Mouse (Mus musculus) embryonic facial prominence, embryonic 14.5 days (tissue): ENCODE results near the gene Kcnc4. TPM values are rescaled to one million over a fixed set of nuclear protein-coding genes. Genes with fewer than 3 reads are reported as not detected.

Experiments used
- ATAC-seq: fragments of 200-750 bp; cut with Nextera tagmentation; 2 replicates; pipeline ENCODE4 v1.8.0; 2017; ENCODE audit warnings: low read depth, moderate number of reproducible peaks, moderate TSS enrichment
- DNase-seq: peaks from one replicate; pipeline ENCODE4 v3.0.0-alpha.2; 2015; ENCODE audit warnings: low spot score
- H3K27ac ChIP-seq: fragments of 300-500 bp; sonication (generic); replicated peaks from 2 replicates; pipeline ENCODE4 v1.5.1; 2014; ENCODE audit warnings: low read depth, mild to moderate bottlenecking, low read length, moderate library complexity
- H3K27me3 ChIP-seq: fragments of 300-500 bp; sonication (generic); replicated peaks from 2 replicates; pipeline ENCODE4 v1.6.1; 2014; ENCODE audit warnings: low read length; ENCODE audit not compliant: control insufficient read depth, insufficient read depth
- H3K36me3 ChIP-seq: fragments of 300-500 bp; sonication (generic); 2 replicates; pipeline ENCODE4 v1.6.1; 2014; ENCODE audit warnings: low read length, mixed read lengths; ENCODE audit not compliant: control insufficient read depth, insufficient read depth
- H3K4me1 ChIP-seq: fragments of 300-500 bp; sonication (generic); 2 replicates; pipeline ENCODE4 v1.6.1; 2014; ENCODE audit warnings: antibody characterized with exemption, low read length; ENCODE audit not compliant: control insufficient read depth, insufficient read depth
- H3K4me2 ChIP-seq: fragments of 300-500 bp; sonication (generic); 2 replicates; pipeline ENCODE4 v1.6.1; 2014; ENCODE audit warnings: low read depth, mild to moderate bottlenecking, low read length, moderate library complexity, mixed read lengths
- H3K4me3 ChIP-seq: fragments of 300-500 bp; sonication (generic); 2 replicates; pipeline ENCODE4 v1.5.1; 2014; ENCODE audit warnings: low read depth, mild to moderate bottlenecking, low read length
- H3K9ac ChIP-seq: fragments of 300-500 bp; sonication (generic); 2 replicates; pipeline ENCODE4 v1.6.1; 2014; ENCODE audit warnings: low read depth, mild to moderate bottlenecking, low read length, moderate library complexity, mixed read lengths
- H3K9me3 ChIP-seq: fragments of 300-500 bp; sonication (generic); 2 replicates; pipeline ENCODE4 v1.6.1; 2016; ENCODE audit warnings: low read length; ENCODE audit not compliant: control insufficient read depth
- WGBS: fragments of 180-500 bp; shearing (Covaris S2); extraction: QIAGEN DNeasy Blood & Tissue Kit; methylation state at CpG from one replicate; pipeline ENCODE4 v1.1.7; 2014; 5-methylcytosine and 5-hydroxymethylcytosine counted together
- polyA plus RNA-seq: library from polyadenylated mRNA; unstranded; fragments of >200 nt; fragmentation: Nextera tagmentation; extraction: Ambion mirVana; gene quantifications from 2 replicates; pipeline ENCODE4 v1.2.1, GENCODE M21; 2014

Gene Kcnc4
- polyA plus RNA-seq: 0.94 and 1.3 TPM in 2 replicates

DNA sequence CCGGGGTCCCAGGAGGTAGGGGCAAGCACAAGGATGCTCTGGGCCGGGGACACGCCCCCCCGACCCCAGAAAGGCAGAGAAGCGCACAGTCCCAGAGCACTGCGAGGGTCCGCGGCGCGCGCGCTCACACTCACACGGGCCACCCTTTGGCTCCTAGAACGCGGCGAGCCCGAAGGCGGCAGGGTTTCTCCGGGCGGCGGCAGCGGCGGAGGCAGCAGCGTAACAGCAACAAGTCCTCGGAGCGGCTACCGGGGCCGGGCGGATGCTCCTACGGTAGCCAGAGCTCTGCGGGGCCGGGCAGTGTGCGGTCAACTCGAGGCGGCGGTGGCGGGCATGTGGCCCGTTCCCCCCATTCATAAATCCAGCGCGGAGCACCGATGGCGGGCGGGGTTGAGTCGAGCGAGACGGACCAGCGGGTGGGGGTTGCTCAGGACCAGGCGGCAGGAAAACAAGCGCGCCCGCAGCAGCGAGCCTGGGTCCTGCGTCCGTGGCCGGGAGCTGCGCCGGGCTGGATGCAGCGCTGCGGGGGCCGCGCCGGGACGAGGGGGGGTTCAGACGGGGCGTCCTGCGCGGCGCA, at the start of gene Kcnc4:
Gene Kcnc4, minus strand, starts transcription at position 357 of the 577 bp plus-strand sequence.
- peak; percentile 16 for ATAC-seq
- no peaks in the 10 kb centered on the region for H3K9me3 ChIP-seq
- no peak for DNase-seq
- H3K9ac ChIP-seq: peak within 1 kb of the TSS; percentile 49
- H3K36me3 ChIP-seq: no peaks in the 10 kb centered on the region
- WGBS: 0% methylated on average over 25 of the region's 68 CpGs
- H3K4me2 ChIP-seq: peak within 1 kb of the TSS; percentile 95
- peak within 1 kb of the TSS; percentile 44 for H3K4me3 ChIP-seq
- no peak within 1 kb of the TSS for H3K27ac ChIP-seq
- peaks cover 15% of the 10 kb centered on the region; the same call in 1 of the 2 replicates for H3K4me1 ChIP-seq
- H3K27me3 ChIP-seq: peaks cover 79% of the 10 kb centered on the region

DNA sequence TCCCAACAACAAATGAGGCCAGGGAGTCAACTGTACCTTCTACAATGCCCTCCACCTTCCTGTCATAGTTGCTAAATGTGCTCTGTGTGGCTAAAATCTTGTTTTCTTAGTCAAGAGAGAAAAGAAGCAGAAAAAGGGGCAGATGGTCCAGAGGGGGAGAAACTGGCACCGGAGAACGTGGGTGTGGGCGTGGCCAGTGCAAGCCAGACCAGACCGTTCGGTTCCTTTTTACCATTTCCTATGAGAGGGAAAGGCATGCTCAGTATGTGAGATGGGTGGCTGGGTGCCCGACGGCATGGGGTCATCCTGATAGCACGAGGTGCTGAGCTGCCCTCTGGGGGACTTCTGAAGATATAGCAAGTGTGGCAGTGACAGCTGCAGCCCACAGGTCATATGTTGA, 49.3 kb upstream of the Kcnc4 start:
- DNase-seq: no peak
- no peaks in the 10 kb centered on the region for H3K9me3 ChIP-seq
- no peak overlapping the region for H3K27ac ChIP-seq
- no peak overlapping the region for H3K9ac ChIP-seq
- H3K27me3 ChIP-seq: no peaks in the 10 kb centered on the region
- H3K36me3 ChIP-seq: no peaks in the 10 kb centered on the region
- 57% methylated on average over 8 of the region's 8 CpGs for whole genome bisulfite sequencing
- H3K4me2 ChIP-seq: no peak overlapping the region
- no peak for ATAC-seq
- peaks cover 21% of the 10 kb centered on the region for H3K4me1 ChIP-seq
- H3K4me3 ChIP-seq: no peak overlapping the region

DNA sequence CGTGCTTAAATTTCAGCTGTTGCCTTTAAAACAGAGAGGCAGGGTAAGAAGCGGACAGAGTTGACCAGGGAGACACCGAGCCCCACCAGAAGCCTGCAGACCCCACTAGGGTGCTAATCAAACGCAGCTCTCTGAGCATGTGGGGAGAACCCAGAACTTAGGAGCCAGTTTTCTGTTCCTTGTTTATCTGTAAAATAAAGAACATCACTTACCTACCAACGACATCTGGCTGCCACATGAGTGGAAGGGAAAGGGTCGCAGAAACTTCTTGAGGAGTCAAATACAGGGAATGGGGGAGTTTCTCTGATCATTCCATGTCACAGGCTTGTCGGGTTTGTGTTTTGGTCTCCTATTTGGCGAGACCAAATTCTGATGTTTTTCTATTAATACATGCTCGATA, 48.6 kb upstream of the Kcnc4 start:
- Histone ChIP-seq H3K4me1 (peaks cover 21% of the 10 kb centered on the region), H3K9me3 (no peaks in the 10 kb centered on the region), H3K4me3 (no peak overlapping the region), H3K27me3 (no peaks in the 10 kb centered on the region), H3K9ac (no peak overlapping the region), H3K36me3 (no peaks in the 10 kb centered on the region), H3K4me2 (no peak overlapping the region), H3K27ac (no peak overlapping the region)
- DNase-seq (no peak), ATAC-seq (no peak)
- WGBS: 46% methylated on average over 9 of the region's 9 CpGs

DNA sequence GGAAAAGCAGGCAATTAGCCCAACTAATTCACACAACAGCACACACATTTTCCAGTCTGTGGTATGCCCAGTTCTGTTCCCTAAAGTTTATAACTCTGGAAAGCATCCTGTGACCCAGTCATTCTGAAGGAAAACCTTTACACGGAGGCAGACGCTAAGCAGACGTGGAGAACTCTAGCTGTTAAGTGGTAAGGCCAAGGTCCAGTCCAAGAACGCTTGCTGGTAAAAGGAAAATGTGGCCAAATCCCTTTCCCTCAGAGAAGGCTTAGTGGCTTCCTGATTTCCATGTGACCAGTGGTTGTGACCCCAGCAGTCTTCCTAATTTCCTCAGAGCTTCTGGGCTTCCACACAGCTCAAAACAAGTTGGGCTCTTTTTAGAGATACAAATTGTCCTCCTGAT, 47.2 kb upstream of the Kcnc4 start:
- H3K4me2 ChIP-seq: no peak overlapping the region
- H3K9ac ChIP-seq: no peak overlapping the region
- peaks cover 21% of the 10 kb centered on the region for H3K4me1 ChIP-seq
- H3K27ac ChIP-seq: no peak overlapping the region
- no peak for ATAC-seq
- H3K36me3 ChIP-seq: no peaks in the 10 kb centered on the region
- no peak for DNase-seq
- WGBS: 71% methylated on average over 4 of the region's 4 CpGs
- H3K27me3 ChIP-seq: no peaks in the 10 kb centered on the region
- H3K9me3 ChIP-seq: no peaks in the 10 kb centered on the region
- no peak overlapping the region for H3K4me3 ChIP-seq

DNA sequence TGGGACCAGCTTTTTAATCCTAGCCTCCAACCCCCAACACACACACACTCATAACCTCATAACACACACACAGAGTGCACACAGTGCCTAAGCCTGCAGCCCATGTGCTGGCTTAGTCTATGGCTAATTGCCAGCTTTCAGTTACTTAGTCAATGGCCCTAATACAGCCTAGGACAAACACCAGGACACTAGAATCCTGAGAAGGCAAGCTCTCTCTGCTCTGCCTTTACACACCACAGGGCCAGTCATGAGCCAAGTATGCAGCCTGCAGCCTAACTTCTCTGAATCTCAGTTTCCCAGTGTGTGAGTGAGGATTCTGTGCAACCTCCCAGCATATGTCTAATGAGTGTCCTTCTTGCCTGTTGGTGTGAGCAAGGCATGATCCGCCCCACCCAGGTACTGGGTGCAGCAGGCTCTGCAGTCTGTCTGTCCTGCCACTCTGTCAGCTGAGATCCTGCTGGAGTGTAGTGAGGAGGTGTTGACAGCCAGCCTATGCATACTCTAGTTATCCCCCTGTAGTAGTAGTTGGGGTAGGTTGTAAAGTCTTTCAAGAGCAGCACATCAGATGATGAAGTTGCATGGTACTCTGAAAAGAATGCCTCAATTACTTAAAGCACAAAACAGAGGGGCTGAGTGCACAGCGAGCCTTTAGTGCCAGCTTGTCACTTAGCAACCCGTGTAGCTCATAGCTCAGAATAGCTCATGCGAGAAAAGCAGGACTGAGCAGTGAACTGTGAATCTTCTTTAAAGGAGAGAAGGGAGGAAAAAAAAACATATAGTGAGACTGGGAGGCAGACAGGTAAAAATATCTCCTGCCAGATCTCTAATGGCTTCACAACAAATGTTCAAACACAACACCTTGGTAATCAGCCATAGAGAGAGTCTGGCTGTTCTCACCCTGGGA, 46.4 kb upstream of the Kcnc4 start:
- Histone ChIP-seq H3K27me3 (no peaks in the 10 kb centered on the region), H3K9me3 (no peaks in the 10 kb centered on the region), H3K9ac (no peak overlapping the region), H3K4me1 (peaks cover 21% of the 10 kb centered on the region), H3K4me2 (no peak overlapping the region), H3K4me3 (no peak overlapping the region), H3K36me3 (0 out of 2 replicates have a peak, but pooled peaks cover 1% of the 10 kb centered on the region), H3K27ac (no peak overlapping the region)
- DNase-seq (peak; percentile 81), ATAC-seq (peak; percentile 70; the same call in 1 of the 2 replicates)
- WGBS: 43% methylated on average over 4 of the region's 4 CpGs

DNA sequence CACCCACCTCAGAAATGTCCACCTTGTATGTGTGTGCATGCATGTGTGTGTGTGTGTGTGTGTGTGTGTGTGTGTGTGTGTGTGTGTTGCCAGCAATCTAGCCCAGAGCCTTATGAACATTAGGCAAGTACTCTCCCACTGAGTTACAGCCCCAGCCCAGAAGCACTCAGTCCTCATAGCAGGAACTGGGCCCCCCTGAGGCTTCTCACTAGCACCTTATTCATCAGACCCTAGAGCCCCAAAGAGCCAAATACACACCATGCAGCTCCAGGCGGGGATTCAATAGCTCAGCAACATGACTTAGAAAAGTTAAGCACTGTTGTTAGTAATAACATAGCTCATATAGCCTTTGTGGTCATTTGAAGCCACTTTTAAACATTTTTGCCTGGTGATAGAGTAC, 45.2 kb upstream of the Kcnc4 start:
- ATAC-seq: no peak
- no peak overlapping the region for H3K27ac ChIP-seq

DNA sequence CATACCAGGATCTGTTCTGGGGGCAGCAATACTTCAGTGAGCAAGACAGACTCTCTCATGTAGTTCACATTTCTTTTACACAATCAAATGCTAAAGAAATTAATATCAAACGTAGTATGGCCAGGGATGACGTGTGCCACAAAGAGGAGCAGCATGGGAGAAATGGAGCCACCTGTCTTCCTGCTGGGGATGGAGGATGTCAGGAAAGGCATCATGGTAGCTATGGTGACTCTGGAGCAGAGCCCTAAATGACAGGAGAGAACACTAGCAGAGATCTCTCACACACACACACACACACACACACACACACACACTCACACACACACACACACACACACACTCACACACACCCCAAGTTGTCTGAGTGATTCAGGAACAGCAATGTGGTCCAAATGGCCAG, 44.4 kb upstream of the Kcnc4 start:
- no peak overlapping the region for H3K4me3 ChIP-seq
- ATAC-seq (no peak), DNase-seq (no peak)
- no peak overlapping the region for H3K27ac ChIP-seq
- H3K36me3 ChIP-seq: peaks cover 14% of the 10 kb centered on the region; the same call in 1 of the 2 replicates
- no peaks in the 10 kb centered on the region for H3K27me3 ChIP-seq
- no peak overlapping the region for H3K9ac ChIP-seq
- peaks cover 7% of the 10 kb centered on the region for H3K9me3 ChIP-seq
- H3K4me2 ChIP-seq: no peak overlapping the region
- H3K4me1 ChIP-seq: peaks cover 16% of the 10 kb centered on the region
- WGBS: 80% methylated on average over 2 of the region's 2 CpGs

More for the DNA sequence above, 45.2 kb upstream of the Kcnc4 start:
- Histone ChIP-seq H3K27me3 (no peaks in the 10 kb centered on the region), H3K9me3 (peaks cover 7% of the 10 kb centered on the region), H3K4me2 (no peak overlapping the region), H3K36me3 (peaks cover 13% of the 10 kb centered on the region; the same call in 1 of the 2 replicates), H3K9ac (no peak overlapping the region), H3K4me1 (peaks cover 21% of the 10 kb centered on the region), H3K4me3 (no peak overlapping the region)
- 55% methylated on average over 1 of the region's 1 CpGs for WGBS
- no peak for DNase-seq

DNA sequence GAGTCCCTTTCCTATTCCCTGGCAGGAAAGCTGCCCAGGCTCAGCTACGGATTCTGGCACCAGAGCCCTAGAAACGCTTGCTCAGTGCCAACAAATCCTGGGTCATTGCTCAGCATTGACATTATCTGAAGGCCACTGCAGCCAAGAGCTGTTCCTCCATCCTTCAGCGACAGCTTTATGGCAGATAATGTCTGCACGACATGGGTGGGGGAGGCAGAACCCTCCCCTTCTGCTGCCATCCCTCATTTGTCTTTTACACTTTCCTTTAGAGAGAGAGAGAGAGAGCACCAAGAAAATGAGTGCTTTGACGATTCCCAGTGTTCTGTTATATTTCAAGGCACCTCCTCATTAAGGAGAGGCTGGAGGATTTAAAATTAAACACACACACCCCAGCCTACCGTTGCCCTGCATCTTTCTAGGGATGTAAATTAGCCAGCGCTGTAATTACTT, 42.4 kb upstream of the Kcnc4 start:
- Histone ChIP-seq H3K4me1 (peaks cover 12% of the 10 kb centered on the region; the same call in 1 of the 2 replicates), H3K4me2 (no peak overlapping the region), H3K27me3 (no peaks in the 10 kb centered on the region), H3K9me3 (peaks cover 7% of the 10 kb centered on the region), H3K9ac (no peak overlapping the region), H3K4me3 (no peak overlapping the region), H3K36me3 (peaks cover 14% of the 10 kb centered on the region; the same call in 1 of the 2 replicates), H3K27ac (no peak overlapping the region)
- no peak for ATAC-seq
- WGBS: 59% methylated on average over 7 of the region's 7 CpGs
- no peak for DNase-seq
